Mouse (Mus musculus) liver, embryonic 16.5 days (tissue): ENCODE measurements around the gene Ap1m2. TPM values are rescaled to one million over a fixed set of nuclear protein-coding genes. Genes with fewer than 3 reads are reported as not detected.
"Not testable (repeated sequence)": the region's sequence is repeated elsewhere in the genome, so short reads cannot be mapped to it uniquely, and the experiment has no call there.

Experiments
- ATAC-seq: fragments of 200-750 bp; cut with Nextera tagmentation; 2 replicates; pipeline ENCODE4 v1.8.0; 2017; ENCODE audit warnings: low read depth, mild to moderate bottlenecking, moderate number of reproducible peaks, moderate library complexity
- H3K27ac ChIP-seq: fragments of 300-500 bp; sonication (generic); 2 replicates; pipeline ENCODE4 v1.5.1; 2014; ENCODE audit warnings: mild to moderate bottlenecking, low read length
- H3K27me3 ChIP-seq: fragments of 300-500 bp; sonication (generic); 2 replicates; pipeline ENCODE4 v1.6.1; 2014; ENCODE audit warnings: low read depth, low read length, mixed read lengths; ENCODE audit not compliant: control insufficient read depth, insufficient read depth
- H3K36me3 ChIP-seq: fragments of 300-500 bp; sonication (generic); 2 replicates; pipeline ENCODE4 v1.6.1; 2014; ENCODE audit warnings: mild to moderate bottlenecking; ENCODE audit not compliant: control insufficient read depth, insufficient read depth
- H3K4me1 ChIP-seq: fragments of 300-500 bp; sonication (generic); 2 replicates; pipeline ENCODE4 v1.6.1; 2014; ENCODE audit warnings: low read depth, low read length, mixed read lengths; ENCODE audit not compliant: control insufficient read depth
- H3K4me2 ChIP-seq: fragments of 300-500 bp; sonication (generic); 2 replicates; pipeline ENCODE4 v1.6.1; 2014; ENCODE audit warnings: low read depth, low read length, mixed read lengths
- H3K4me3 ChIP-seq: fragments of 300-500 bp; sonication (generic); 2 replicates; pipeline ENCODE4 v1.5.1; 2014; ENCODE audit warnings: low read depth, mild to moderate bottlenecking, low read length
- H3K9ac ChIP-seq: fragments of 300-500 bp; sonication (generic); 2 replicates; pipeline ENCODE4 v1.6.1; 2014; ENCODE audit warnings: low read depth, low read length
- H3K9me3 ChIP-seq: fragments of 300-500 bp; sonication (generic); replicated peaks from 2 replicates; pipeline ENCODE4 v1.6.1; 2016; ENCODE audit warnings: low read length; ENCODE audit not compliant: control insufficient read depth
- WGBS: fragments of 180-500 bp; shearing (Covaris S2); extraction: QIAGEN DNeasy Blood & Tissue Kit; methylation state at CpG from one replicate; pipeline ENCODE4 v1.1.7; 2014; ENCODE audit not compliant: insufficient replicate concordance; 5-methylcytosine and 5-hydroxymethylcytosine counted together
- polyA plus RNA-seq: library from polyadenylated mRNA; unstranded; fragments of >200 nt; fragmentation: Nextera tagmentation; extraction: Ambion mirVana; gene quantifications from 2 replicates; pipeline ENCODE4 v1.2.1, GENCODE M21; 2015

Gene Ap1m2
- polyA plus RNA-seq, 1 experiment from 2014 or later = 1.1 TPM

GRCm38 (mm10) chr9:21265000-21265561 lies 47.1 kb downstream of the Ap1m2 start, which contains the start of gene Atg4d:
TSS of gene Atg4d (plus strand) at chr9:21265293.
- peak; percentile 95 for ATAC-seq
- H3K4me3 ChIP-seq = peak within 1 kb of the TSS; percentile 83
- WGBS = under 1% methylated on average over 49 of the region's 49 CpGs
- no peaks in the 10 kb centered on the region for H3K27me3 ChIP-seq
- peak within 1 kb of the TSS; percentile 96 for H3K9ac ChIP-seq
- H3K4me2 ChIP-seq = peak within 1 kb of the TSS; percentile 76
- no peaks in the 10 kb centered on the region for H3K9me3 ChIP-seq
- peaks cover 49% of the 10 kb centered on the region for H3K4me1 ChIP-seq
- peaks cover 33% of the 10 kb centered on the region for H3K36me3 ChIP-seq
- peak within 1 kb of the TSS; percentile 100 for H3K27ac ChIP-seq

GRCm38 (mm10) chr9:21264272-21264999 lies 47.7 kb downstream of the Ap1m2 start:
- WGBS = 12% methylated on average over 17 of the region's 17 CpGs
- H3K27ac ChIP-seq = peak overlapping the region; percentile 100
- peak; percentile 65 for ATAC-seq
- no peaks in the 10 kb centered on the region for H3K27me3 ChIP-seq
- no peaks in the 10 kb centered on the region for H3K9me3 ChIP-seq
- H3K9ac ChIP-seq = peak overlapping the region; percentile 74
- H3K4me1 ChIP-seq = peaks cover 49% of the 10 kb centered on the region
- peaks cover 27% of the 10 kb centered on the region for H3K36me3 ChIP-seq
- H3K4me3 ChIP-seq = peak overlapping the region; percentile 83
- H3K4me2 ChIP-seq = peak overlapping the region; percentile 64

DNA sequence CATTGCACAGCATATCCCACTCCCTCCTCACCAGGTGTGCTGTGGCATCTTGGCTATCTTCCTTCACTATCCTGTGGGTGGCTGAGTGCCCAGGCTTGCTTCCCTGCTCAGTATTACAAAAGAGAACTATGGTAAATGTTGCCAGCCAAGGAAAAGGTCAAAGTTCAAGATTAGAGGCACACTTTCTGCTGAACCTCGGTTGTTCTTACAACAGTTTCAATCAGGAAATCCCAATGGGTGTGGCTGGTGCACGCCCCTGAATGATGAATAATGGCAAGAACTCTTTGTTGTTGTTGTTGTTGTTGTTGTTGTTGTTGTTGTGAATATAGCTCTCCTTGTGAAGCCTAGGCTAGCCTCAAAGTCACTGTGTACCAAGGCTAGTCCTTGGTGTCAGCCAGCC lies 50.3 kb downstream of the Ap1m2 start:
- 28% methylated on average over 2 of the region's 2 CpGs for WGBS
- H3K27me3 ChIP-seq = no peaks in the 10 kb centered on the region
- no peak overlapping the region for H3K27ac ChIP-seq
- H3K4me2 ChIP-seq = no peak overlapping the region
- no peak overlapping the region for H3K9ac ChIP-seq
- no peaks in the 10 kb centered on the region for H3K9me3 ChIP-seq
- H3K4me3 ChIP-seq = no peak overlapping the region
- no peak for ATAC-seq
- peaks cover 39% of the 10 kb centered on the region for H3K4me1 ChIP-seq
- peaks cover 4% of the 10 kb centered on the region for H3K36me3 ChIP-seq

DNA sequence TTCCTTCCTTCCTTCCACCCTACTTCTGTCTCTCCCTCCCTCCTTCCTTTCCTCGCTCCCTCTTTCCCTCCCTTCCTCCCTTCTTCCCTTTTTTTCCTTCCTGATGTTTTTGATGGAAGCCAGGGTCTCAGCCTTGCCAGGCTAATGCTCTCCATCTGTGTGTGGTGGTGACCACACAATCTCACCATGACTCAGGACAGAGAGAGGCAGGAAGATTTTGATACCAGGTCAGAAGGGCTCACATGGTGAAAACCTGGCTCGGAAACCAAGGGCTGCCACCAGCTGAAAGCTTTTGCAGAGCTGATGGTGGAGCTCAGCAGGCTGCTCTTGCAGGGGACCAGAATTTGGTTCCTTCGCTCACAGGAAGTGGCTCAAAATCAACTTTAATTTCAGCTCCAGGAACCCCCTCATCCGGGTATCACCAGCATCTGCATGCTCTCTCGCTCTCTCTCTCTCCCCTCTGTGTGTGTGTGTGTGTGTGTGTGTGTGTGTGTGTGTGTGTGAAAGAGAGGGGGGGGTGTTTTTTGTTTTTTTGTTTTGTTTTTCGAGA lies 51.6 kb downstream of the Ap1m2 start:
- 55% methylated on average over 6 of the region's 6 CpGs for WGBS
- ATAC-seq = no peak
- no peak overlapping the region for H3K4me3 ChIP-seq
- no peaks in the 10 kb centered on the region for H3K36me3 ChIP-seq
- H3K27ac ChIP-seq = no peak overlapping the region
- peaks cover 29% of the 10 kb centered on the region for H3K4me1 ChIP-seq
- H3K9me3 ChIP-seq = no peaks in the 10 kb centered on the region
- H3K4me2 ChIP-seq = no peak overlapping the region
- no peaks in the 10 kb centered on the region for H3K27me3 ChIP-seq
- no peak overlapping the region for H3K9ac ChIP-seq

- WGBS = 54% methylated on average over 4 of the region's 4 CpGs
- not testable (repeated sequence) for H3K9ac ChIP-seq, H3K27ac ChIP-seq, H3K4me2 ChIP-seq, H3K9me3 ChIP-seq, ATAC-seq, H3K4me1 ChIP-seq, H3K27me3 ChIP-seq, H3K36me3 ChIP-seq, H3K4me3 ChIP-seq
Observed at GRCm38 (mm10) chr9:21256349-21256748, 55.8 kb downstream of the Ap1m2 start.

- no peak overlapping the region for H3K4me3 ChIP-seq
- H3K36me3 ChIP-seq = no peaks in the 10 kb centered on the region
- peaks cover 3% of the 10 kb centered on the region; the same call in 1 of the 2 replicates for H3K4me1 ChIP-seq
- no peak for ATAC-seq
- H3K9ac ChIP-seq = no peak overlapping the region
- peaks cover 25% of the 10 kb centered on the region for H3K27me3 ChIP-seq
- no peaks in the 10 kb centered on the region for H3K9me3 ChIP-seq
- no peak overlapping the region for H3K27ac ChIP-seq
- no peak overlapping the region for H3K4me2 ChIP-seq
Observed at GRCm38 (mm10) chr9:21254690-21255089, 57.4 kb downstream of the Ap1m2 start.

DNA sequence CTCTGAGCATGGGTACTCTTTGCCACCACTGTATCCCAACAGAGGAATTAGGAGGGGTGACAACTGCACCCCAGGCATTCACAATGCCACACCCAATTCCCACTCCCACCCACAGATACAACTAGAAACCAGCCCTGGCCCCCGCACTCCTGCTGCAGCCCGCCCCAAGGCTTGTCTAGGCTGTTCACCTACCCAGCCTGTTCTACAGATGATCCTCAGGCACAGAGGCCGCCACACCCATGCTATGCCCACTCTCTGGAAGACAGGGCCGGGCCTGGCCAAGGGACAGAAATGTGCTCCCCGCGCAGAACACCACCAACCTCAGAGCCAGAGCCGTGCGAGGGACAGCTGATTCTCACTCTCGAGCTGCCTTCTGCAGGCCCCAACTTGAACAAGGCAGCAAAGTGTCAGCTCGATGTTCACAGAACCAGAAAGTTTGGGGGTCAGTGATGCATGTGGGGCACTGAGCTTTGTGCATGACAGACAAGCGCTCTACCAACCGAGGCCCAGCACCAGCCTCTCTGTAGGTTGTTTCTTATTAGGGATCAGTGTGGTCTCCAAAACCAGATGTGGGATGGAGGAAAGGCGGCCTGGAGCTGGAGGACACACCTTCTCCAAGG lies 60.9 kb downstream of the Ap1m2 start:
- no peak overlapping the region for H3K9ac ChIP-seq
- H3K9me3 ChIP-seq = no peaks in the 10 kb centered on the region
- H3K27me3 ChIP-seq = peaks cover 56% of the 10 kb centered on the region
- H3K27ac ChIP-seq = no peak overlapping the region
- H3K4me1 ChIP-seq = peaks cover 9% of the 10 kb centered on the region; the same call in 1 of the 2 replicates
- H3K4me2 ChIP-seq = no peak overlapping the region
- H3K4me3 ChIP-seq = no peak overlapping the region
- H3K36me3 ChIP-seq = no peaks in the 10 kb centered on the region
- 68% methylated on average over 13 of the region's 13 CpGs for WGBS
- no peak for ATAC-seq

DNA sequence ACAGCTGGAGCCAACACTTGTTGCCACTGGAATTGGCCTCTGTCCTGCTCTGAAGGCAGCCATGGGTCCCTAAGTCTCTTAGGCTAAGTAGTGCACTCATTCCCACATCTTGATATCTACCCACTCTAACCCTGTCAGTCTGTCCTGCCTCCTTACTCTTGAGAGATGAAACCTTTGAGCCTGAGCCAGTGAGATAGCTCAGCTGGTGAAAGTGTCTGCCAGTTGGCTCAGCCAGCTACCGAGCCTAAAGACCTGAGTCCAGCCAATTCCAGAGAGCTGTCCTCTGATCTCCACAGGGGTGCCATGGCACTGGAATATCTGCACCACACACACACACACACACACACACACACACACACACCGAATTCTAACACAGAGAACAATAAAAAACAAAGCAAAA lies 61.6 kb downstream of the Ap1m2 start:
- Histone ChIP-seq H3K27ac (no peak overlapping the region), H3K4me1 (peaks cover 9% of the 10 kb centered on the region; the same call in 1 of the 2 replicates), H3K9me3 (no peaks in the 10 kb centered on the region), H3K27me3 (peaks cover 63% of the 10 kb centered on the region), H3K9ac (no peak overlapping the region), H3K4me3 (no peak overlapping the region), H3K36me3 (no peaks in the 10 kb centered on the region), H3K4me2 (no peak overlapping the region)
- no peak for ATAC-seq
- 29% methylated on average over 2 of the region's 2 CpGs for WGBS
